Comparison of ENCODE assay signal across 15 mouse cellular contexts in genomic region chrX:56430601-56431000, GRCm38 (mm10). TPM values are rescaled to one million over a fixed set of nuclear protein-coding genes. Genes with fewer than 3 reads are reported as not detected.
DNase-seq lines count a peak whose midpoint lies in the region; TF ChIP-seq lines count a peak whose summit lies in the region.
"Had no signal": no experiment of that assay in that cellular context is flagged by ENCODE, and none has a peak within 500 bp of the region (broad histone marks: within the 10 kb centered on the region; RNA-seq: fewer than 3 reads in every experiment).

No protein-coding gene starts in this region.

- 81% methylated on average over 2 of the region's 2 CpGs for WGBS in thymus, adult 2 months
- 28% methylated on average over 2 of the region's 2 CpGs for WGBS in heart, embryonic 10.5 days

- peak; percentile 32 for TF ChIP-seq RAD21 in MEL (IDR thresholded peaks at IDR 0.05; ENCODE audit: low read depth, low read length)

- no peaks in the 10 kb centered on the region for H3K9me3 ChIP-seq in MEL (replicated peaks; ENCODE audit: insufficient read depth, low read length)
- H3K9me3 ChIP-seq in heart, embryonic 10.5 days = no peaks in the 10 kb centered on the region
- H3K9me3 ChIP-seq: limb, embryonic 13.5 days had no signal

- no peak for TF ChIP-seq EP300 in MEL (IDR thresholded peaks at IDR 0.05; ENCODE audit: low read depth in 1 of 2, low read length in 2 of 2)

- TF ChIP-seq POLR2A in thymus, adult 2 months (IDR thresholded peaks at IDR 0.05; ENCODE audit: control insufficient read depth, extremely low read depth, insufficient read depth, low read length, poor library complexity) = no peak
- no peak for TF ChIP-seq POLR2A in MEL (IDR thresholded peaks at IDR 0.05; ENCODE audit: control insufficient read depth in 1 of 2, insufficient read depth in 1 of 2, low read depth in 1 of 2, low read length in 2 of 2, poor library complexity in 1 of 2)

- no peaks in the 10 kb centered on the region for H3K79me2 ChIP-seq in MEL (ENCODE audit: control insufficient read depth, insufficient read depth, low read length, poor library complexity)

- intact Hi-C loops in heart, postnatal 14 days (cut with DNase I) = no loop called here

- no peaks in the 10 kb centered on the region for H3K27me3 ChIP-seq in thymus, adult 2 months (ENCODE audit: control insufficient read depth, insufficient read depth, low read length)
- no peaks in the 10 kb centered on the region for H3K27me3 ChIP-seq in MEL (ENCODE audit: control insufficient read depth in 1 of 2, insufficient read depth in 2 of 2, low read length in 2 of 2)
- H3K27me3 ChIP-seq in splenic B cell, adult 2 months (ENCODE audit: control insufficient read depth, insufficient read depth, low read length, poor library complexity, severe bottlenecking) = no peaks in the 10 kb centered on the region
- H3K27me3 ChIP-seq in heart, embryonic 10.5 days (ENCODE audit: insufficient read depth, poor library complexity, severe bottlenecking) = no peaks in the 10 kb centered on the region
- H3K27me3 ChIP-seq: limb, embryonic 13.5 days had no signal

- peak; percentile 59 for TF ChIP-seq CTCF in layer of hippocampus, adult 2 months (conservative IDR thresholded peaks at IDR 0.05)
- no peak for TF ChIP-seq CTCF in thymus, adult 2 months (IDR thresholded peaks at IDR 0.05; ENCODE audit: borderline replicate concordance, control insufficient read depth, extremely low read depth, insufficient read depth, low read length, poor library complexity)
- TF ChIP-seq CTCF in MEL (IDR thresholded peaks at IDR 0.05 in 2 of 3, conservative IDR thresholded peaks at IDR 0.05 in 1 of 3; ENCODE audit: control insufficient read depth in 1 of 3, insufficient read depth in 1 of 3, low read depth in 2 of 3, low read length in 3 of 3, poor library complexity in 1 of 3, severe bottlenecking in 1 of 3) = peak in 2 of 3 experiments; percentile 41 to 42; a peak in 4 of 6 replicates

- no peaks in the 10 kb centered on the region for H3K36me3 ChIP-seq in thymus, adult 2 months (ENCODE audit: control insufficient read depth, insufficient read depth, low read length)
- no peaks in the 10 kb centered on the region for H3K36me3 ChIP-seq in MEL (ENCODE audit: control insufficient read depth in 1 of 2, insufficient read depth in 2 of 2, low read length in 2 of 2)
- no peaks in the 10 kb centered on the region for H3K36me3 ChIP-seq in splenic B cell, adult 2 months (ENCODE audit: control insufficient read depth, insufficient read depth, low read length, poor library complexity, severe bottlenecking)
- no peaks in the 10 kb centered on the region for H3K36me3 ChIP-seq in heart, embryonic 10.5 days
- H3K36me3 ChIP-seq: limb, embryonic 13.5 days; midbrain, embryonic 10.5 days had no signal

- no peak overlapping the region for H3K27ac ChIP-seq in layer of hippocampus, adult 2 months
- no peak overlapping the region for H3K27ac ChIP-seq in thymus, adult 2 months (ENCODE audit: control insufficient read depth, insufficient read depth, low read length)
- H3K27ac ChIP-seq in MEL (ENCODE audit: control insufficient read depth, low read depth, low read length) = no peak overlapping the region
- H3K27ac ChIP-seq in heart, embryonic 10.5 days = no peak overlapping the region
- H3K27ac ChIP-seq: limb, embryonic 13.5 days; midbrain, embryonic 10.5 days had no signal

- no peak overlapping the region for H3K4me3 ChIP-seq in layer of hippocampus, adult 2 months
- no peak overlapping the region for H3K4me3 ChIP-seq in thymus, adult 2 months (ENCODE audit: control insufficient read depth, insufficient read depth, low read length)
- no peak overlapping the region for H3K4me3 ChIP-seq in MEL (ENCODE audit: control insufficient read depth in 1 of 2, insufficient read depth in 1 of 2, low read depth in 2 of 2, low read length in 2 of 2)
- H3K4me3 ChIP-seq in heart, embryonic 10.5 days = no peak overlapping the region
- H3K4me3 ChIP-seq: limb, embryonic 13.5 days; midbrain, embryonic 10.5 days had no signal

- no peak overlapping the region for H3K9ac ChIP-seq in MEL (ENCODE audit: control insufficient read depth, low read depth, low read length, poor library complexity, severe bottlenecking)
- H3K9ac ChIP-seq: limb, embryonic 13.5 days had no signal

- H3K4me1 ChIP-seq in thymus, adult 2 months (replicated peaks; ENCODE audit: control insufficient read depth, insufficient read depth, low read length) = no peaks in the 10 kb centered on the region
- H3K4me1 ChIP-seq in MEL (ENCODE audit: control insufficient read depth in 1 of 2, insufficient read depth in 2 of 2, low read length in 2 of 2) = peaks cover 0 to 2% of the 10 kb centered on the region in 2 experiments; a peak in 1 of 4 replicates
- H3K4me1 ChIP-seq in heart, embryonic 10.5 days = no peaks in the 10 kb centered on the region
- H3K4me1 ChIP-seq: limb, embryonic 13.5 days; midbrain, embryonic 10.5 days had no signal

- no peak for DNase-seq in layer of hippocampus, adult 2 months (ENCODE audit: low spot score in 2 of 2)
- DNase-seq in layer of hippocampus, postnatal 14 days (ENCODE audit: low spot score in 2 of 2) = no peak
- peak; percentile 6 for DNase-seq in thymus, adult 2 months
- DNase-seq in thymus, adult 18-20 months = no peak
- peak; percentile 46 for DNase-seq in MEL (ENCODE audit: low read depth, low spot score)
- peak; percentile 31 for DNase-seq in splenic B cell, adult 2 months (ENCODE audit: low read depth, low spot score)
- DNase-seq in heart, postnatal 14 days = no peak
- DNase-seq in heart, embryonic 10.5 days (ENCODE audit: low spot score) = no peak
- DNase-seq: adrenal gland, adult 2 months; heart, postnatal 10 days; layer of hippocampus, postnatal 36 days had no signal

TF ChIP-seq in MEL, 35 proteins besides CTCF, POLR2A, EP300 and RAD21:
- no peak for TF ChIP-seq ELF1 (IDR thresholded peaks at IDR 0.05; ENCODE audit: low read depth, low read length)
- peak; percentile 33; the same call in 1 of the 2 replicates for TF ChIP-seq ZC3H11A (IDR thresholded peaks at IDR 0.05; ENCODE audit: low read depth, low read length)
- TF ChIP-seq UBTF (IDR thresholded peaks at IDR 0.05; ENCODE audit: borderline replicate concordance, insufficient read depth, low read depth, low read length) = no peak
- TF ChIP-seq SMC3 (IDR thresholded peaks at IDR 0.05; ENCODE audit: low read depth, low read length) = peak; percentile 60

RNA-seq across cellular contexts. Expression of gene Gm2174, which starts 17.2 kb away (rescaled TPM):
- total RNA-seq in layer of hippocampus, adult 2 months (2021) = not detected
- not detected for total RNA-seq in layer of hippocampus, postnatal 14 days (2021)
- polyA plus RNA-seq in thymus, adult 2 months (2012; rRNA removed) = not detected in 2 replicates
- 2.5 TPM in 1 of 2 replicates, not detected in the other for total RNA-seq in MEL (2012; rRNA removed)
- polyA plus RNA-seq in MEL (2012; ENCODE audit: insufficient read depth in 1 of 2, insufficient read length in 2 of 2, low read depth in 1 of 2, low replicate concordance in 2 of 2, missing spikeins in 1 of 2) = not detected
- 1 to 10 TPM in 1 of 2 experiments, under 1 TPM in 1; 0.98 to 1.4 TPM for total RNA-seq in heart, postnatal 14 days (2021)
- polyA plus RNA-seq in heart, embryonic 10.5 days (2016; fragmentation: Nextera tagmentation; extraction: Ambion mirVana) = 1.5 and 1.7 TPM in 2 replicates
- total RNA-seq: adrenal gland, adult 2 months; layer of hippocampus, postnatal 36 days had no signal
- polyA plus RNA-seq: adrenal gland, adult 2 months; gonadal fat pad, adult 2 months; urinary bladder, adult 2 months had no signal

RNA-seq across cellular contexts. Expression of gene Ints6l, which starts 24.1 kb away (rescaled TPM):
- total RNA-seq in layer of hippocampus, adult 2 months (2021) = 10 to 100 TPM; 38.3 to 40.7 TPM
- 10 to 100 TPM; 30.6 to 40.6 TPM for total RNA-seq in layer of hippocampus, postnatal 14 days (2021)
- 16.6 and 24.0 TPM in 2 replicates for polyA plus RNA-seq in thymus, adult 2 months (2012; rRNA removed)
- total RNA-seq in MEL (2012; rRNA removed) = 9.8 and 18.4 TPM in 2 replicates
- 100 to 1,000 TPM in 1 of 2 experiments, 10 to 100 TPM in 1; 56.1 to 124 TPM for polyA plus RNA-seq in MEL (2012; ENCODE audit: insufficient read depth in 1 of 2, insufficient read length in 2 of 2, low read depth in 1 of 2, low replicate concordance in 2 of 2, missing spikeins in 1 of 2)
- total RNA-seq in heart, postnatal 14 days (2021) = 10 to 100 TPM; 10.9 to 11.3 TPM
- polyA plus RNA-seq in heart, embryonic 10.5 days (2016; fragmentation: Nextera tagmentation; extraction: Ambion mirVana) = 19.3 and 23.0 TPM in 2 replicates

RNA-seq across cellular contexts. Expression of gene Smim10l2a, which starts 56.2 kb away (rescaled TPM):
- total RNA-seq in layer of hippocampus, adult 2 months (2021) = 10 to 100 TPM; 16.3 to 21.3 TPM
- 10 to 100 TPM; 30.4 to 35.7 TPM for total RNA-seq in layer of hippocampus, postnatal 14 days (2021)
- 0.83 and 0.86 TPM in 2 replicates for polyA plus RNA-seq in thymus, adult 2 months (2012; rRNA removed)
- not detected in 2 replicates for total RNA-seq in MEL (2012; rRNA removed)
- not detected for polyA plus RNA-seq in MEL (2012; ENCODE audit: insufficient read depth in 1 of 2, insufficient read length in 2 of 2, low read depth in 1 of 2, low replicate concordance in 2 of 2, missing spikeins in 1 of 2)
- under 1 TPM; 0.15 to 0.22 TPM for total RNA-seq in heart, postnatal 14 days (2021)
- 4.5 and 6.9 TPM in 2 replicates for polyA plus RNA-seq in heart, embryonic 10.5 days (2016; fragmentation: Nextera tagmentation; extraction: Ambion mirVana)

Comparison
In these comparisons a context has a peak if more than half of its experiments do, and no peak if none do; other contexts are left out.
1. DNase-seq: peak in thymus, adult 2 months (single experiment), MEL (single experiment) and splenic B cell, adult 2 months (single experiment); none in layer of hippocampus, adult 2 months (0 of 2), layer of hippocampus, postnatal 14 days (0 of 2), thymus, adult 18-20 months (0 of 2), heart, postnatal 14 days (0 of 2) and heart, embryonic 10.5 days (single experiment).
2. RNA of gene Smim10l2a, which starts 56.2 kb away (total RNA-seq): 30.4 to 35.7 TPM in layer of hippocampus, postnatal 14 days and 16.3 to 21.3 TPM in layer of hippocampus, adult 2 months; 0.15 to 0.22 TPM in heart, postnatal 14 days and not detected in MEL; every median in the first group is over 10 times any median in the second.